Mouse (Mus musculus): ENCODE results near the gene 2010111I01Rik.

- TF ChIP-seq CTCF (IDR thresholded peaks at IDR 0.05; ENCODE audit: extremely low read depth, insufficient read depth, insufficient read length, insufficient replicate concordance) (no peak), POLR2A (IDR thresholded peaks at IDR 0.05; ENCODE audit: low read depth, low read length) (no peak)
These were observed 190.3 kb downstream of the 2010111I01Rik start for GRCm38 (mm10) chr13:63154851-63155571.
